Mouse (Mus musculus) kidney, embryonic 15.5 days (tissue): ENCODE data around the gene Dnajb1. TPM values are rescaled to one million over a fixed set of nuclear protein-coding genes. Genes with fewer than 3 reads are reported as not detected.
A peak's percentile ranks its signal among the peaks of the same experiment; 100 is the strongest.
"Not testable (repeated sequence)": the region's sequence is repeated elsewhere in the genome, so short reads cannot be mapped to it uniquely, and the experiment has no call there.

ENCODE experiments used
- ATAC-seq: fragments of 200-750 bp; cut with Nextera tagmentation; replicated peaks from 2 replicates; pipeline ENCODE4 v1.8.0; 2017; ENCODE audit warnings: moderate TSS enrichment; ENCODE audit not compliant: low FRiP score
- H3K27ac ChIP-seq: fragments of 300-500 bp; sonication (generic); 2 replicates; pipeline ENCODE4 v1.5.1; 2015; ENCODE audit warnings: mild to moderate bottlenecking, inconsistent platforms
- H3K27me3 ChIP-seq: fragments of 300-500 bp; sonication (generic); 2 replicates; pipeline ENCODE4 v1.6.1; 2015; ENCODE audit warnings: inconsistent platforms
- H3K36me3 ChIP-seq: fragments of 300-500 bp; sonication (generic); 2 replicates; pipeline ENCODE4 v1.6.1; 2015; ENCODE audit warnings: inconsistent platforms
- H3K4me1 ChIP-seq: fragments of 300-500 bp; sonication (generic); 2 replicates; pipeline ENCODE4 v1.6.1; 2015; ENCODE audit warnings: inconsistent platforms
- H3K4me2 ChIP-seq: fragments of 300-500 bp; sonication (generic); 2 replicates; pipeline ENCODE4 v1.6.1; 2015; ENCODE audit warnings: moderate library complexity, mild to moderate bottlenecking, inconsistent platforms
- H3K4me3 ChIP-seq: fragments of 300-500 bp; sonication (generic); replicated peaks from 2 replicates; pipeline ENCODE4 v1.5.1; 2015; ENCODE audit warnings: mild to moderate bottlenecking, inconsistent platforms
- H3K9ac ChIP-seq: fragments of 300-500 bp; sonication (generic); 2 replicates; pipeline ENCODE4 v1.6.1; 2015; ENCODE audit warnings: mild to moderate bottlenecking, inconsistent platforms
- H3K9me3 ChIP-seq: fragments of 300-500 bp; sonication (generic); replicated peaks from 2 replicates; pipeline ENCODE4 v1.6.1; 2016; ENCODE audit warnings: inconsistent platforms
- WGBS: fragments of 180-500 bp; shearing (Covaris S2); methylation state at CpG from one replicate; pipeline ENCODE4 v1.1.7; 2015; ENCODE audit warnings: mixed read lengths; 5-methylcytosine and 5-hydroxymethylcytosine counted together
- polyA plus RNA-seq: library from polyadenylated mRNA; unstranded; fragments of >200 nt; fragmentation: Nextera tagmentation; extraction: Ambion mirVana; gene quantifications from 2 replicates; pipeline ENCODE4 v1.2.1, GENCODE M21; 2015

Gene Dnajb1
- polyA plus RNA-seq = 59.1 and 60.4 TPM in 2 replicates

DNA sequence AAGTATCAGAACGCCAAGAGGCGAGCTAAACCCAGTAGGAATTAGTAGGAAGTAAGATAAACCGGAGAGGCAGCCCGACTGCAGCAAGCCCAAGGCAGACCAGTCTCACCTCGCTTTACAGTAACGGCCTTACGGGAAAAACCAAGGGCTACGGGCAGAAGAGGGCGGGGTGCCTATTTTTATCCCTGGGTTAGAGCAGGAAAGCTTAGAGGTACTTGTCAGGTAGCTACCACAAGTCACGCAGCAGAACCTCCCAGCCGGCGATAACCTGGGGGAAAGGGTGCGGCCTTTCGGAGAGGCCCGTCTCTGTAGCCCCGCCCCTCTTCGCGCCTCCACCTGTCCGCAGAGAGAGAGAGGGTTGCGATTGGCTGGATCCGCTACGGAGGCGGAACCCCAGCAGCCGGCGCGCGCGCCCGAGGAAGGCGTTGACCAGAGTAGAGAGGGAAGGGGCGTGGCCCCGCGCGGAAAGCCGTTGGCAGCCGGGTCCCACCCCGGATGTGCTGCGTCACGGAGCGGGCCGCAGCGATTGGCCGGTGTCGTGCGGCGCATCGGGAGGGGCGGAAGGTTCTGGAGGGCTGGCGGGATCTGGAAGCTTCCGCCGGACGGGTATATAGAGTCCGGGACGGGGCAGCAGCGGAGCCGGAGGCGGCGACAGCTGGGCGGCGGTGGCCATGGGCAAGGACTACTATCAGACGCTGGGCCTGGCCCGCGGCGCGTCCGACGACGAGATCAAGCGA, at the start of gene Dnajb1, which contains the start of gene Tecr:
TSS of gene Dnajb1 (plus strand) at position 533 of the 737 bp plus-strand sequence.
TSS of gene Tecr (minus strand) at position 311 of the 737 bp plus-strand sequence.
- no peaks in the 10 kb centered on the region for H3K9me3 ChIP-seq
- no peaks in the 10 kb centered on the region for H3K27me3 ChIP-seq
- WGBS = under 1% methylated on average over 68 of the region's 69 CpGs
- H3K4me1 ChIP-seq = peaks cover 26% of the 10 kb centered on the region
- ATAC-seq = peak; percentile 96
- H3K4me3 ChIP-seq = peak within 1 kb of the TSS; percentile 78
- peaks cover 30% of the 10 kb centered on the region for H3K36me3 ChIP-seq
- peak within 1 kb of the TSS; percentile 98 for H3K27ac ChIP-seq
- peak within 1 kb of the TSS; percentile 73 for H3K4me2 ChIP-seq
- peak within 1 kb of the TSS; percentile 78 for H3K9ac ChIP-seq

DNA sequence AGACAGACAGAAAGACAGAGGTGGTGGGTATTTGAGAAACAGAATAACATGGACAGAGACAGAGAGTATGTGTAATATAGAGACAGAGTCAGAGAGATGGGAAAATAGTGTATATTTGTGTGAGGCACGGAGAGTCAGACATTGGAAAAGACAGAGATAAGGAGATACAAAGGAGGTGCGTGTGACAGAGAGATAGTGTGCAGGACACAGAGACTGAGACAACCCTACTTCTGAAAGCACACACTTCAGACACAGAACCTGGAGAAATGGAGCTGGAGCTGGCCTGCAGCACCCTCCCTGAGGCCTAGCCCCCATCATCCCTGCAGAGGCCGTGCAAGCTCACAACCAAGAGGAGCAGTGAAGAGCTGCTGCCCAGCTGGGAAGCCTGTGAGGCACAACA, 45.3 kb upstream of the Dnajb1 start:
- WGBS = 81% methylated on average over 3 of the region's 3 CpGs
- H3K4me1 ChIP-seq = peaks cover 5% of the 10 kb centered on the region

DNA sequence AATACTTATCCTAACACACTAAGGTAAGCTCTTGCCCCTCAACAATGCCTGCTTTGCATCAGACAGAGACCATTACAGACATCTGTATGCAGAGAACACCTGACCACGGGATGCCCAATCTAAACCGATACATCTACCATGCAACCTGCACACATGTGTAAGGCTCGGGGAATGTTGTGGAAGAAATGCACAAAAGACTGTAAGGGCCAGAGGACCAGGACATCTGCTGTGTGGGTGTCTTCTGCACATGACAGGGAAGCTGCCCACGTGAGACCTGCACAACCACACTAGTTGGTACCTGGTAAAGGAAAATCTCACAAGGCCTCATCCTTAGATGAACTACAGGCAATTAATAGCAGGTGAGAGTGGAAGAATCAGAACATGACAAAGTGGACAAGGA, 44.7 kb upstream of the Dnajb1 start:
- H3K4me1 ChIP-seq = peaks cover 11% of the 10 kb centered on the region
- no peak overlapping the region for H3K27ac ChIP-seq
- no peak overlapping the region for H3K4me3 ChIP-seq
- ATAC-seq = no peak
- H3K4me2 ChIP-seq = no peak overlapping the region
- no peaks in the 10 kb centered on the region for H3K36me3 ChIP-seq
- no peak overlapping the region for H3K9ac ChIP-seq
- no peaks in the 10 kb centered on the region for H3K9me3 ChIP-seq
- 78% methylated on average over 4 of the region's 4 CpGs for WGBS
- no peaks in the 10 kb centered on the region for H3K27me3 ChIP-seq

More for the DNA sequence above, 45.3 kb upstream of the Dnajb1 start:
- no peak for ATAC-seq
- H3K9ac ChIP-seq = no peak overlapping the region
- H3K27ac ChIP-seq = no peak overlapping the region
- H3K9me3 ChIP-seq = no peaks in the 10 kb centered on the region
- no peaks in the 10 kb centered on the region for H3K27me3 ChIP-seq
- H3K36me3 ChIP-seq = no peaks in the 10 kb centered on the region
- H3K4me2 ChIP-seq = no peak overlapping the region
- H3K4me3 ChIP-seq = no peak overlapping the region

DNA sequence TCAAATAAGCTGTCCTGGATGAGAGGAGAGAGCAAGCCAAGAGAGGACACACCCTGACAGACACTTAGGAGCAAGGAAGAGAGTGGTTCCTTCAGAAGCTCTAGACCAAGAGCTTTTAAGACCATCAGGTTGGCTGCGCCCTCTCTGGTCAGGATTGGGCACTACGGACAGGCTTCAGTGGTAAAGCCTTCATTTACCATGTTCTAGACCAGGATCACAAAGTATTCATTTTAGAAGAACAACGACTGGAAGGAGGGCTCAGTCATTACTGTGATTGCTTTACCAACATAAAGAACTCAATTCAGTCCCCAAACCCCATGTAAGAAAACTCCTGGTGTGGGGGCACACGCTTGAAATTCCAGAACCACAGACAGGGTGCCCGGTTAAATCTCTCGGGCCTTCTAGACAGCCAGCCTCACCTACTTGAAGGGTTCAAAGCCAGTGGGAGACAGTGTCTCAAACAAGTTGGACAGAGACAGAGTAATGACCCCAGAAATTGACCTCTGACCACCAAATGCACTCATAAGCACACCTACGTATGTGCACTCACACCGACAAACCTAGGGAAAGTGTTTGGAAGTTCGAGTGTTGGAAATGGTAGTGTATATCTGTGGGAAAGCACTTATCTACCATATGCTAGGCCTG, 42.1 kb upstream of the Dnajb1 start:
- no peaks in the 10 kb centered on the region for H3K27me3 ChIP-seq
- H3K9me3 ChIP-seq = no peaks in the 10 kb centered on the region
- H3K9ac ChIP-seq = no peak overlapping the region
- 76% methylated on average over 9 of the region's 9 CpGs for WGBS
- H3K4me3 ChIP-seq = no peak overlapping the region; the same call in 1 of the 2 replicates
- H3K27ac ChIP-seq = no peak overlapping the region
- peak overlapping the region; percentile 81 for H3K4me2 ChIP-seq
- H3K4me1 ChIP-seq = peaks cover 21% of the 10 kb centered on the region
- peak; percentile 12; the same call in 1 of the 2 replicates for ATAC-seq
- peaks cover 19% of the 10 kb centered on the region for H3K36me3 ChIP-seq

DNA sequence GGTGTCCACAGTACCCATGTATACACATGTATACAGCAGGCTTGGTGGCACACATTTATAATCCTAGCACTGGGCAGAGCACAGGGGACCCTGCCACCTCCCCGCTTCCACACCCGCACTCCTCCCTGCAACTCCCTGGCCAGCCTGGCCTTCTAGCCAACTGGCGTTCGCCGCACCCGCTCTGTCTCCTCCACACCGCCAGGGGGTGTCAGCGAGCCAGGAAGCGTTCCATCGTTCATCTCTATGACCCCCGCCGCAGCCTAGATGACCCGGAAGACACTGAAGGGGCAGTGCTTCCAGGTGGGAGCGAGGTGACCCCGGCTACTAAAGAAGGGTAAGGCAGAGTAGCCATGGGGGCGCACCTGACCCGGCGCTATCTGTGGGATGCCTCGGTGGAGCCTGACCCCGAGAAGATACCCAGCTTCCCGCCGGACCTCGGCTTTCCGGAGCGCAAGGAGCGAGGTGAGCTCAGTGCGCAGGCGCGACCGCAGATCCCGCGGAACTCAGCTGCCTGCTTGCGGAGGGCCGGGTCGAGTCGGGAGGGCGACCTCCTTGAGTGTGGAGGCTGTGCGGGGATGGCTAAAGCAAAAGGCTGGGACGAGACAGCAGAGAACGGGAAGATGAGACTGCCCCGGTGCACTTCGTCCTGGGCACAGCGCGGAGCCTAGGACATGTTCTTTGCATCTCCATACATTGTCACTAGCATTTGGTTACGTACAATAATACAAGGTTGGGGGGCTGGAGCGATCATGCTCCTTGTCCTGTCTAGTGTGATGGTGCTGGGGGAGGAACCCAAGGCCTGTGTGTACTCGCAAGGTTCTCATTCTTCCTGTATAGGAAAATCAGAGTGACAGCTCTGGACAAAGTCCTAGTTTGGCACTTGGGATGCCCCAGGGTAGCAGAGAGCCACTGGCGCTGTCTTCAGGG, 41.3 kb upstream of the Dnajb1 start, which contains the start of gene Ndufb7:
TSS of gene Ndufb7 (plus strand) at position 203 of the 927 bp plus-strand sequence.
- H3K4me2 ChIP-seq = peak within 1 kb of the TSS; percentile 81
- H3K4me1 ChIP-seq = peaks cover 21% of the 10 kb centered on the region
- H3K36me3 ChIP-seq = peaks cover 28% of the 10 kb centered on the region
- H3K27ac ChIP-seq = peak within 1 kb of the TSS; percentile 89
- peak within 1 kb of the TSS; percentile 82 for H3K9ac ChIP-seq
- ATAC-seq = peak; percentile 89
- WGBS = under 1% methylated on average over 48 of the region's 48 CpGs
- H3K9me3 ChIP-seq = no peaks in the 10 kb centered on the region
- H3K4me3 ChIP-seq = peak within 1 kb of the TSS; percentile 93
- no peaks in the 10 kb centered on the region for H3K27me3 ChIP-seq

DNA sequence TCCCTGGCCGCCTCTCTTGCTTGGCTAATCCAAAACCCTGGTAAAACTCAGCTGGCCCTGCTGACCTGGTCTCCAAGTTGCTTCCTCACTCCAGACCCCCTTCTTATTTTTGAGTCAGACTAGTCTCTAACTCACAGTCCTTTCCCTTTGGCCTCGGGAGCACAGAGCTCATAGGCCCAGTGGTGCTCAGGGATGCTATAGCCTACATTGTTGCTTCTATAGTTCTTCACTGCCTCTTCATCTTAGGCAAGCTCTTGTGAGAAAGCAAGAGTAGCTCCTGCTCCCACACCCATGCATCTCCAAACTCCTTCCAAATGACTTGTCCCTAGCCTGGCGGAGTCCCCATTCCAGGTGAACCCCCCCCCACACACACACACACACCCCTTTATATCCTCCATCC, 40.3 kb upstream of the Dnajb1 start:
- Histone ChIP-seq H3K9me3 (no peaks in the 10 kb centered on the region), H3K27me3 (no peaks in the 10 kb centered on the region), H3K9ac (peak overlapping the region; percentile 82), H3K4me3 (peak overlapping the region; percentile 93), H3K36me3 (peaks cover 37% of the 10 kb centered on the region), H3K27ac (0 out of 2 replicates have a peak overlapping the region, but pooled peaks have one; percentile 89), H3K4me1 (peaks cover 27% of the 10 kb centered on the region), H3K4me2 (peak overlapping the region; percentile 81)
- 51% methylated on average over 3 of the region's 3 CpGs for WGBS
- no peak for ATAC-seq

DNA sequence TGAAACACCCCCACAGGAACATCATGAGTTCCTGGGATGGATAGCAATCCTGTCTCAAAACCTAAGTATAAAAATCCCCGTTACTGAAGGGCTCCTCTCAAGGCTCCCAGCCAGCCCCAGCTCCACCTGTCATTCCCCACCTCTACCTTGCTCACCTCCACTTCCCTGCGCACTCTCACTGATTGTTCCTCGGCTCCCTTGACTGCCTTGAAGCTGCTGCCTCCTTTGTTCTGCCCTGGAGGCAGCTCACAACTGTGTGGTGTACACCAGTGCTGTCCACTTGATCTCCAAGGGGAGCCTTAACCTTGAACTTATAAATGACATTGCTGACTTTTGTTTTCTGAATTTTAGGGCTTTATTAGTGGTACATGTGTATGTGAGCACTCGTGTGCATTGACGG, 39.9 kb upstream of the Dnajb1 start:
- H3K4me2 ChIP-seq = peak overlapping the region; percentile 81; the same call in 1 of the 2 replicates
- ATAC-seq = no peak
- 64% methylated on average over 5 of the region's 5 CpGs for WGBS
- peaks cover 30% of the 10 kb centered on the region for H3K4me1 ChIP-seq
- H3K36me3 ChIP-seq = peaks cover 42% of the 10 kb centered on the region
- peak overlapping the region; percentile 93; the same call in 1 of the 2 replicates for H3K4me3 ChIP-seq
- H3K27ac ChIP-seq = no peak overlapping the region
- no peaks in the 10 kb centered on the region for H3K27me3 ChIP-seq
- H3K9ac ChIP-seq = peak overlapping the region; percentile 82; the same call in 1 of the 2 replicates
- no peaks in the 10 kb centered on the region for H3K9me3 ChIP-seq

DNA sequence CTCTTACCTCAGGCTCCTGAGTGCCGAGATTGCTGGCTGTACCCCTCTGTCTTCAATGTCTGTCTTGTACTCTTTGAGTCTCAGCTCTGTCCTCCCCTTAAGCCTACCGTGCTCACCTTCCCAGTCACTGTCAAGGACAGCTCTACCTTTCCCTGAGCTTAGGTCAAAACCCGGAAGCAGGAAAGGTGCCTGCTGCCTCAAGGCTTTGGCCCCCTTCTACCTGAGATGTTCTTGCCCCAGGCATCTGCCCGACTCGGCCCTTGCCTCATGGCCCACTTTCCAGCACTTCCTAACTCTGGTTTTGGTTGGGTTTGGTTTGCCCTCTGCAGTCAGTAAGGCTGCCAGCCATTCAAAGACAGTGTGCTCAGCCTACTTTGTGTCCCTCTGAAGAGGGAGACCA, 39.2 kb upstream of the Dnajb1 start:
- H3K27ac ChIP-seq = no peak overlapping the region
- WGBS = 75% methylated on average over 5 of the region's 5 CpGs
- H3K4me3 ChIP-seq = no peak overlapping the region
- H3K4me1 ChIP-seq = peaks cover 36% of the 10 kb centered on the region
- H3K36me3 ChIP-seq = peaks cover 46% of the 10 kb centered on the region
- no peaks in the 10 kb centered on the region for H3K9me3 ChIP-seq
- H3K4me2 ChIP-seq = no peak overlapping the region
- H3K27me3 ChIP-seq = no peaks in the 10 kb centered on the region
- no peak for ATAC-seq
- no peak overlapping the region for H3K9ac ChIP-seq

DNA sequence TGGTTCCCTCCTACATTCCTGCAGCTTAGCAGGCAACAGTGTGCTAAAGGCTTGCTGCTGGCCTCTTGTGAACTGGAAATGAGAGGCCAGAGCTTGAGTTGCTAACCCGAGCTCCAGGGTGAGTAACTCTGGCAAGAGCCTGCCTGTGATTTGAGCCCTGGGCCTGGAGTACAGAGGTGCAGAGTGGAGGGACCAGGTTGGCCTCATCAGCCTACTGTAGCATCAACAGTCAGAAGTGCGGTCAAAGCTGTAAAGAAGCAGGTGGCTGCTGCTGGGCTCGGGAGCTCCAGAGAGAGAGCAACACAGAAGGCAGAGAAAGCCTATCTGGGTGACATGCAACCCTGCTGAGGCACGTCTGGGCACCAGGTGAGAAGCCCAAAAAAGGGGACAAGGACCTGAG, 38.8 kb upstream of the Dnajb1 start:
- H3K4me1 ChIP-seq = peaks cover 40% of the 10 kb centered on the region
- H3K4me2 ChIP-seq = no peak overlapping the region
- no peaks in the 10 kb centered on the region for H3K27me3 ChIP-seq
- 71% methylated on average over 4 of the region's 4 CpGs for whole genome bisulfite sequencing
- H3K9me3 ChIP-seq = no peaks in the 10 kb centered on the region
- H3K4me3 ChIP-seq = no peak overlapping the region
- H3K9ac ChIP-seq = no peak overlapping the region
- ATAC-seq = no peak
- 0 out of 2 replicates have a peak overlapping the region, but pooled peaks have one; percentile 6 for H3K27ac ChIP-seq
- peaks cover 50% of the 10 kb centered on the region for H3K36me3 ChIP-seq

DNA sequence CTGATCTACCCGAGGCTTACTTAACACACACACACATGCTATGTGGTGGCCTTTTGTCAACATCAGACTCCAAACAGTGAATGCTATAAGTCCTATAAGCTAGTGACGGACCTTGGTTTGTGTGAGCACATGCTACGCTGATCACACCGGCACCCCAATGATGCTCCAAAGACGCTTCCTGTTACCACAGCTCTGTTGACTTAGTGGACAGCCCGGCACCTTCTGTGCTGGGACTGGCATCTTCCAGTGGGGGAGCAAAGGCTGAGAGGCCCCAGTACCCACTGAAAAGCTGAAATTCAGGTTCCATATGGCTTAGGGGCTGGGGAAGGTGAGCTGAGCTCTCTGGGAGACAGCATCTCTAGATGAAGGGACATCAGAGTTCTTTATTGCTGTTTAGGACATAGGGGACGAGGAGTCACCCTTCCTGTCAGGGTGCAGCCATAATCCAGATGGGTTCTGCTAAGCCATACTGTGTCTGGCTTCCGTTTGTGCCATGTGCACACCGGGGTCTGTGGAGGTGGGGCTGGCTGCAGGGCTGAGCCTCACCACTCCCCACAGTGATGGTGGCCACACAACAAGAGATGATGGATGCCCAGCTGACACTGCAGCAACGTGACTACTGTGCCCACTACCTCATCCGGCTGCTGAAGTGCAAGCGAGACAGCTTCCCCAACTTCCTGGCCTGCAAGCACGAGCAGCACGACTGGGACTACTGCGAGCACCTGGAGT, 37.6 kb upstream of the Dnajb1 start:
- peaks cover 51% of the 10 kb centered on the region for H3K36me3 ChIP-seq
- no peak overlapping the region for H3K4me2 ChIP-seq
- ATAC-seq = no peak
- H3K4me1 ChIP-seq = peaks cover 53% of the 10 kb centered on the region
- H3K27me3 ChIP-seq = no peaks in the 10 kb centered on the region
- H3K27ac ChIP-seq = no peak overlapping the region
- no peak overlapping the region for H3K9ac ChIP-seq
- no peaks in the 10 kb centered on the region for H3K9me3 ChIP-seq
- no peak overlapping the region for H3K4me3 ChIP-seq
- WGBS = 86% methylated on average over 15 of the region's 15 CpGs

DNA sequence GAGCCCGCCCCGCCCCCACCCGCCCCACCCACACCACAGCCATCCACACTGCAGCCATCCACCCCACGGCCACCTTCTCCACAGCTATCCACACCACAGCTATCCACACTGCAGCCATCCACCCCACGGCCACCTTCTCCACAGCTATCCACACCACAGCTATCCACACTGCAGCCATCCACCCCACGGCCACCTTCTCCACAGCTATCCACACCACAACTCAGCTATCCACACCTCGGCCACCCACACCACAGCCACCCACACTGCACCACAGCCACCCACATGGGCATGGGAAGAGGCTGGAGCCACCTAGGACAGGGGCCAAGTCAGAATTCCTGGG, 37.0 kb upstream of the Dnajb1 start:
- WGBS = 92% methylated on average over 6 of the region's 7 CpGs
- H3K27me3 ChIP-seq, ATAC-seq: not testable (repeated sequence)

More for the DNA sequence above, 37.0 kb upstream of the Dnajb1 start:
- not testable (repeated sequence) for H3K27ac ChIP-seq, H3K4me2 ChIP-seq, H3K9me3 ChIP-seq, H3K9ac ChIP-seq, H3K4me3 ChIP-seq
- H3K36me3 ChIP-seq = peaks cover 51% of the 10 kb centered on the region
- peaks cover 58% of the 10 kb centered on the region for H3K4me1 ChIP-seq
